Mouse (Mus musculus) cortical plate, adult 2 months (tissue): Measurements from ENCODE around the gene Dtymk.

ENCODE experiments used
- CTCF ChIP-seq: fragments of 200-500 bp; IDR thresholded peaks from 2 replicates; pipeline ENCODE4 v1.5.1; 2011; ENCODE audit warnings: mild to moderate bottlenecking, control low read depth, low read length; ENCODE audit not compliant: insufficient read depth; ENCODE audit errors: extremely low read depth
- POLR2A ChIP-seq: fragments of 200-500 bp; IDR thresholded peaks from 2 replicates; pipeline ENCODE4 v1.6.1; 2011; ENCODE audit warnings: mild to moderate bottlenecking, low read length, control low read depth; ENCODE audit not compliant: insufficient read depth; ENCODE audit errors: extremely low read depth

- no peak for TF ChIP-seq CTCF
- TF ChIP-seq POLR2A = no peak
Measured at GRCm38 (mm10) chr1:93767600-93767999, 34.1 kb downstream of the Dtymk start.
